Mouse (Mus musculus): ENCODE data around the gene Lmo7. TPM values are rescaled to one million over a fixed set of nuclear protein-coding genes. Genes with fewer than 3 reads are reported as not detected.

The Lmo7 gene
- polyA plus RNA-seq, 1 experiment = 142 TPM

GRCm38 (mm10) chr14:101976021-101976685 lies 246.4 kb downstream of the Lmo7 start:
- Histone ChIP-seq H3K4me3 (replicated peaks; ENCODE audit: extremely low read depth, low read depth, low read length) (no peak overlapping the region), H3K4me1 (ENCODE audit: control insufficient read depth, insufficient read depth, low read length) (no peaks in the 10 kb centered on the region)
- 90% methylated on average over 11 of the region's 11 CpGs for WGBS
- TF ChIP-seq CTCF (IDR thresholded peaks at IDR 0.05; ENCODE audit: insufficient read depth, low read length) (no peak), POLR2A (IDR thresholded peaks at IDR 0.05; ENCODE audit: borderline replicate concordance, extremely low read depth, low read depth, low read length) (no peak)
- no peak for DNase-seq

Other genes starting within 250 kb of the Lmo7 start
- gene Tbc1d4, start 120.8 kb upstream of the Lmo7 start, polyA plus RNA-seq (2012; rRNA removed) = 10.4 and 10.6 TPM in 2 replicates
- gene Commd6, start 89.3 kb upstream of the Lmo7 start, polyA plus RNA-seq (2012; rRNA removed) = 15.2 and 18.1 TPM in 2 replicates
- gene Uchl3, start 76.0 kb upstream of the Lmo7 start, polyA plus RNA-seq (2012; rRNA removed) = 7.5 and 9.5 TPM in 2 replicates
- gene Gm9922, start 143 bp upstream of the Lmo7 start, polyA plus RNA-seq (2012; rRNA removed) = 1.5 and 2.1 TPM in 2 replicates